Mouse (Mus musculus) hindbrain, embryonic 12.5 days (tissue): ENCODE measurements at regions not wholly inside any gene's neighbourhood (a gene's known extent, or its start where the extent isn't known, plus 50 kb on each side); places are given as distances from the start of the nearest gene placed in this dataset.
"Not testable (repeated sequence)": the region's sequence is repeated elsewhere in the genome, so short reads cannot be mapped to it uniquely, and the experiment has no call there.

Experiments used
- ATAC-seq: fragments of 200-750 bp; cut with Nextera tagmentation; 2 replicates; pipeline ENCODE4 v1.8.0; 2017; ENCODE audit warnings: moderate TSS enrichment; ENCODE audit not compliant: low FRiP score
- H3K27ac ChIP-seq: fragments of 300-500 bp; sonication (generic); 2 replicates; pipeline ENCODE4 v1.5.1; 2016; ENCODE audit warnings: mild to moderate bottlenecking
- H3K27me3 ChIP-seq: fragments of 300-500 bp; sonication (generic); 2 replicates; pipeline ENCODE4 v1.6.1; 2016; ENCODE audit warnings: mild to moderate bottlenecking
- H3K36me3 ChIP-seq: fragments of 300-500 bp; sonication (generic); 2 replicates; pipeline ENCODE4 v1.6.1; 2016; ENCODE audit warnings: mild to moderate bottlenecking
- H3K4me1 ChIP-seq: fragments of 300-500 bp; sonication (generic); 2 replicates; pipeline ENCODE4 v1.6.1; 2016
- H3K4me2 ChIP-seq: fragments of 300-500 bp; sonication (generic); replicated peaks from 2 replicates; pipeline ENCODE4 v1.6.1; 2016; ENCODE audit warnings: mild to moderate bottlenecking
- H3K4me3 ChIP-seq: fragments of 300-500 bp; sonication (generic); 2 replicates; pipeline ENCODE4 v1.5.1; 2016; ENCODE audit warnings: mild to moderate bottlenecking
- H3K9ac ChIP-seq: fragments of 300-500 bp; sonication (generic); 2 replicates; pipeline ENCODE4 v1.6.1; 2016; ENCODE audit warnings: mild to moderate bottlenecking, moderate library complexity
- H3K9me3 ChIP-seq: fragments of 300-500 bp; sonication (generic); replicated peaks from 2 replicates; pipeline ENCODE4 v1.6.1; 2016; ENCODE audit warnings: mild to moderate bottlenecking
- WGBS: fragments of 180-500 bp; shearing (Covaris S2); methylation state at CpG from one replicate; pipeline ENCODE4 v1.1.7; 2016; 5-methylcytosine and 5-hydroxymethylcytosine counted together

DNA sequence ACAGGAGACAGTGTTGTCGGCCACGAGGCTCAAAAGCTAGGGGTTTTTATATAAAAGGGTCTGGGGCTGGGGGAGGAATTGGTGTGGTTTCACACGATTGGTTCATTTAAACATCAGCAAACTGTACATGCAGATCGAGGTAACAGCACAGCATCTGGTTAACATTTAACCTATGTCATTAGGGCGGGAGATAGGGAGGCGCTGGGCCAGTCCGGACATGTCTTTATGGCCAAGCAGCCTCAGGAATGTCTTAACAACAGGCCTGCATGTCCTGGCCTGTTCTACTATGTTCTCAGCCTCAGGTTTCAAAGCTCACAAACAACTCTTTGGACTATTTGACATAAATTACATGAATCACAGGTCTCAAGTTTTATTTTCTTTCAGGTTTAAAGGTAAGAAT is 62.9 kb upstream of the Dpp6 start:
- not testable (repeated sequence) for H3K4me1 ChIP-seq, H3K4me2 ChIP-seq, ATAC-seq, H3K36me3 ChIP-seq, H3K9ac ChIP-seq, H3K27ac ChIP-seq, H3K27me3 ChIP-seq, H3K4me3 ChIP-seq, H3K9me3 ChIP-seq
- 84% methylated on average over 7 of the region's 7 CpGs for WGBS
